11 mouse cellular contexts compared by ENCODE assay signal in genomic region chr1:78349219-78349618, GRCm38 (mm10). TPM values are rescaled to one million over a fixed set of nuclear protein-coding genes. Genes with fewer than 3 reads are reported as not detected.
"Had no signal": no experiment of that assay in that cellular context is flagged by ENCODE, and none has a peak within 500 bp of the region (broad histone marks: within the 10 kb centered on the region; RNA-seq: fewer than 3 reads in every experiment).

No protein-coding gene starts in this region.

- H3K4me3 ChIP-seq: limb, embryonic 10.5 days; liver, embryonic 15.5 days; lung, embryonic 15.5 days; midbrain, embryonic 13.5 days; stomach, embryonic 15.5 days had no signal

- DNase-seq: kidney, adult 9 months; kidney, postnatal 25 days; right cerebral cortex, postnatal 14 days; thymus, adult 2 months; thymus, postnatal 25 days had no signal

- H3K27ac ChIP-seq: limb, embryonic 10.5 days; liver, embryonic 15.5 days; lung, embryonic 15.5 days; midbrain, embryonic 13.5 days; stomach, embryonic 15.5 days had no signal

RNA-seq across cellular contexts. Expression of gene Sgpp2, which starts 39.1 kb away (rescaled TPM):
- total RNA-seq: megakaryocyte progenitor cell, adult 5-6 weeks had no signal
